Mouse (Mus musculus): ENCODE data around the gene Dgcr2. TPM values are rescaled to one million over a fixed set of nuclear protein-coding genes. Genes with fewer than 3 reads are reported as not detected.

Dgcr2 gene
- total RNA-seq, 1 experiment from 2014 or later = 57.6 TPM

DNA sequence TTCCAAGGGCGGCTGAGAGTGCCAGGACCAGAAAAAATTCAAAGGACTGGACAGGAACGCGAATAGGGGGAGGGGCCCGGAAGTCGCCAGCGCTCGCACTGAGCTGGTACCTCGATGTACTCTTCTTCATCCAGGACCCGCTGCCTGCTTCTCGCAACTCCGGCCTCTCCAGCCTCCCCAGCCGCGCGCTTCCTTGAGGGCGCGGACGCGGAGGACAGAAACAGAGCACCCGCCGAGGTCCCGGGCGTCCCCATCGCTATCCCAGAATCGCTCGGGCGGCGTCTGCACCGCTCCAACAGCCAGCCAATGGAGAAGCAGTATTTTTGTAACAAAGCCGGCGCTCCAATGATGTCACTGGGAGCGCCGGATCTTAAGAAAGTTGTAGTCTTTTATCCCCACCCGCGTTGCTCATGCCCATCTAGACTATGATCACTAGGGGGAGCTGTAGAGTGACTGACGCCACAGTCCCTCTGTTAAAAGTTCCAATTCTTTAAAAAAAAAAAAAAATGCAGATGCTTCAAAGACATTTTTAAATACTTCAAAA is 12.8 kb upstream of the Dgcr2 start, which contains the start of gene Ess2:
Ess2 (minus strand) TSS at position 297 of the 544 bp plus-strand sequence.
- DNase-seq = peak; percentile 92

- DNase-seq = no peak
Measured at GRCm38 (mm10) chr16:17896091-17896490, 2.3 kb downstream of the Dgcr2 start.

- no peak for DNase-seq
Measured at GRCm38 (mm10) chr16:17893923-17894322, 4.4 kb downstream of the Dgcr2 start, which contains the start of gene Tssk1. Gene Tssk1 (plus strand): TSS chr16:17894223.

GRCm38 (mm10) chr16:17892606-17893005 is 5.8 kb downstream of the Dgcr2 start:
- no peak for DNase-seq

DNA sequence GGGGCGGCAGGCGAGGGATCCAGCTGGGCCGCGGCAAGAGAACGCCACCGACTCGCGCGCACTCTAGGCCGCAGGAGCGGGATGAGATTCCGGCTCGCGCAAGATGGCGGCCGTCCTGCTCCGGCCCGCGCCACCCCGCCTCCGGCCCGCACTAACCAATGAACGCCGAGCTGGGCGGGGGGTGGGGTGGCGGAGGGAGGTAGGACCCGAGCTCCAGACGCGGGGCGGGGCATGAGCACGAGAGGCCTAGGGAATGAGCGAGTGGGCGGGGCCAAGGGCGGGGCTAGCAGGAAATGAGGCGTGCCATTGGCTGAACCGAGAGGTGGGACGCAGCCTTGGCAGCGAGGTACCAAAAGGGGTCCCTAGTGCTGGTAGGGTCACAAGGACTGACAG is 6.8 kb downstream of the Dgcr2 start, which contains the start of gene Gm20518:
Gm20518 (minus strand) TSS at position 105 of the 393 bp plus-strand sequence.
- DNase-seq = peak; percentile 99

- peak; percentile 92 for DNase-seq
Measured at GRCm38 (mm10) chr16:17890917-17891566, 7.3 kb downstream of the Dgcr2 start.

DNA sequence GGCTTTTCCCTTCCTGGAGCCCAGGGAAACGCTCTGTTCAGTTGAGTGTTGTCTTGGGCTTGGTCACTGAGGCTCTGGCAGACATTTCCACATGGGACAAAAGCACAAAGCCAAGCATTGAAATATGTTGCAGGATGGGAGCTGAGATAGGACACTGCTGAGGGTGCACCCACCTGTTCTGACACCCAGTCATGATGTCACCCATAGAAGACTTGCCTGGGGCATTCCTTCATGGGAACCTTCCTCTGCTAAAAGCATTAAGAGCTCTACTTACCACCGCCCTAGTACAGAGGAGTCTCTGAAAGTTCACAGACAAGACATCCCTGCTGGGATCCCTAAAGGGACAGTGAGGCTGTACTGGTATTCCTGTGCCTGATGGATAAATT is 8.0 kb downstream of the Dgcr2 start:
- DNase-seq = no peak

DNA sequence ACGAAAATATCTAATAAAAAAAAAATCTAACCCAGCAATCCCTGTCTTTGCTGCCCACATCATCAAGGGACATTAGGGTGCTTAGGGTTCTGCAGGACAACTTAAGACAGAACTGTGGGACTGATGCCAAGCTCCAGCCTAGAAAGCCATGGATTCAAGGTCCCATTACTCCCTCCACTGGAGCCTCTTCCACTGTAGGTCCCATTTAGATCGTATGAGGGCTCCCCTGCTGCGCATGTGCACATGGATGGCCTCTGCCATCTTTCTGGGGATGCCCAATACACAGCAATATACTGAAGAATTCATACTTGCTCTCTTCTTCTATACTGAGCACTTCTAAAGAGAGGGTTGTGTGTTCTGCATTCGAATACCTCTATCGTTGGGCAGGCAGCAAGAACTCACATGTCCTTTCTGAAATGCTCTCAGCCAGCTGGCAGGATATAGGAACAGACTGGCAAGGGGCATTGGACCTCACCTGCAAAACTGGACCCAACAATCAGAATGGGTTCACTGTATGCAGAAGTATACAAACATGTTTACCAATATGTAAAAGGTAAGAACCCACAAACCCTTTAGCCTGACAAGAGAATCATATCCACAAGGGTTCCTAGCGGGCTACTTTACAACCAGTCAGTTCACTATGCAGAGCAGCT is 8.5 kb downstream of the Dgcr2 start:
- DNase-seq = no peak

DNA sequence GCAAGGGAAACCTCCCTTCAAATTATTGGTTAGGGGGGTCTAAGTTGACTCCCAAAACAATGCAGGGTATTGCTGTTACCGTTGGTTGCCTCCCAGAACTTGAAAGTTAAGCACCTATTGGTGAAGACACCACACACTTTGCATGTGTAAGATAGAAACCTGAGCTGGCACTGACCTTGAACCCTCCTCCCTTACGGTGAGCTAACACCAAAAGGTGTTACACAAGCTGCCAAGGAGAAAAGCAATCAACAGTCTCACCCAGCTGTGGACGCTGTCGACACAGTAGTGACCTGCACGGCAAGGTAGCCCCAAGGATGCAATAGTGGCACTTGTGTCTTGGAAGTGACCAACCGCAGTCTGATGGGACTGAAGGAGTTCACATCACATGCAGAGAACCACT is 14.2 kb downstream of the Dgcr2 start:
- no peak for DNase-seq

DNA sequence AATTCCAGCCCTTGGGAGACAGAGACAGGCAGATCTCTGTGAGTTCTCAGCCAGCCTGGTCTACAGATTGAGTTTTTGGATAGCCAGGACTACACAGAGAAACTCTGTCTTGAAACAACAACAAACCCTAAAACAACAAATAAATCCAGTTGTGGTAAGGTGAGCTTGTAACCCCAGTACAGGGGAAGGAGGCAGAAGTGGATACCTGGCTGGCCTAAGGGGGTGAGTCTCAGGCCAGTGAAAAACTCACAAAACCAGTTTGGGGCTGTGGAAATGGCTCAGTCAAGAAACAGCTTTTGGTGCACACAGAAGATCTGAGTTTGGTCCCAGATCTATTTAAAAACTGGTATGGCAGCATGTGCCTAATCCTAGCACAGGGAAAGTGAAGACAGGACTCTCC is 16.2 kb downstream of the Dgcr2 start:
- DNase-seq = no peak

DNA sequence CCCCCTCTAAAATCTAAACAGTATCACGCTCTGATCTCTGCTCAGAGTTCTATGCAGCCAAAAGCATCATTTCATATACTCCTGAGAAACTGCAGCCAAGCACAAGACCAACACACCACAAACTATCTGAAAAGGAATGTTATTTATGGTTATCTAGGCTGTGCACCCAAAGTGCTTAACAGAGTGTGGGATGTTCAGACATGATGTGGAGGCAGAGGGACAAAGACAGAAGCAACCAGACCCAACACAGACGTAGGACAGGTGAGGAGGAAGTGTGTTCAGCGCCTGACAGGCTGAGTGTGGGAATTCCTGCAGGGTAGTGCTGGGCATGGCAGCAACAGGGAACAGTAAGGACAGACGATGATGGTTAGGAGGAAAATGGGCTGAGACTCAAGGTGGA is 18.8 kb downstream of the Dgcr2 start:
- no peak for DNase-seq

GRCm38 (mm10) chr16:17876096-17876495 is 22.3 kb downstream of the Dgcr2 start:
- no peak for DNase-seq

DNA sequence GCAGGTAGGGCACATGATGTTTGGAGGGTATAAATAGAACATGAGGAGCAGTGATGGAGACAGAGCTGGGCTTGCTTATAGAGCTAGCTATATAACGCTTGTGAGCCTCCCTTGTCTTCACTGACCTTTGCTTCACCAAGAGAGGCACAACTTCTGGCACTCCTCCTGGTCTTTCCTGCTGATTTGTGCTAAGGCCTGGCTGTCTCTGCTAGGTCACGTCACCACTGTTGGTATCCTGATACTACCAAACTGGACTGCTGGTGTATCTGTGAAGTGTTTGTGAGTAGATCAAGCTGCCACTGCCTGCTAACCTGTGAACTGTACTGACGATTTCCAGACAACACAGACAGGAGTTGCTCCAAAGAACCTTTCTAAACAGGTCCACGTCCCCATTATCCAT is 23.2 kb downstream of the Dgcr2 start:
- no peak for DNase-seq

DNA sequence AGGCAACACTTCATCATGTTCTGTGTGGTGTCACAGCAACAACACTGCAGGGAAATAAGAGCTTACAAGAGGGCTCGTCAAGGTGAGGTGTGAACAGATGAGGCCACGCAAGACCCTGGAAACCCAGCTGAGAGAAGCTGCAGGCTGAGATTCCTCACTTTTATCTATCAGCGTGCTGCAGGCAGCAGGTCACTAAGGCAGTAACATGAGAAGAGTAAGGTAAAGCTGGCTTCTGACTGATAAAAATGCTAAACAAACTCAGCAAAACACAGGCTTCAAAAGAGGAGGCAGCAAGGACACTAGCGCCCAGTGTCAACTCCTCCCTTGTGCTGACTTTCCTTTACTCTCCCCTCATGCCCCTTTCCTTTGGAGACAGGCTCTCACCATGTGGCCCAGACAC is 25.4 kb downstream of the Dgcr2 start:
- no peak for DNase-seq

DNA sequence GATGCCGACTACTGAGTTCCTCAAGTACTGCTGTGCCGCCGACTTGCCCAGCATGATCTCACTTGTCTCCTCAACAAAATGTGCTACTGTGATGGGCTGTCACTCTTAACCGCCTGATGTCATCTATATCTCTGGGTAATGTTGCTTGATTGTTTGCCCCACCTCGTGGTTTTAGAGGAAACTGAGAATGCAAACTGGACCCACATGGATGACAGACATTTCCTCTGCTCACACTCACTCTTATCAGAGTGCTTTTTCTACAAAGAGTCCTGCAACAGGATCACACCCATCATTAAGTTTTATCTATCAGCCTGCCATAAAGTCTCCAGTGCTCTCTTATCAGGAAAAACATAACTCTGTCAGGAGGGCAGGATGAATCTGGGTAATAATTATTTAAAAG is 27.1 kb downstream of the Dgcr2 start:
- no peak for DNase-seq

DNA sequence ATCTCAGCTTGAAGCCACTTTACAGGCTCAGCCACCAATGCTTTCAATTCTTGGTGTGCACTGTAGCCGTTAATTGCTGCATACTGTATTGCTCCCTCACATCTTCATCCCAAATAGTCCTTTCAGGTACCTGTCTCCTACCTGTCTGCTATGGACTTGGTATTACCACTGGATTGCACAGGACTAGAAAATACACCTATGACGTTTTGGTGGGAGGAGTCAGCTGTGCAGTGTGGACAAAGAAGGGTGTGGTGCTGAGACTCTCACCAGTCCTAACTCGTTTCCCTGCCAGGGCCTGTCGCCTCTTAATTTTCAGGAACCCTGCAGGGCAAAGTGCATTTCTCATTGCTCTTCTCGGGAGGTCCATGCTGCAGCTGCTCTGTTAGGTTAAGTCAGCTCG is 32.6 kb downstream of the Dgcr2 start:
- DNase-seq = no peak

GRCm38 (mm10) chr16:17865293-17865692 is 33.1 kb downstream of the Dgcr2 start:
- DNase-seq = no peak

GRCm38 (mm10) chr16:17858592-17858991 is 39.8 kb downstream of the Dgcr2 start:
- DNase-seq = no peak

DNA sequence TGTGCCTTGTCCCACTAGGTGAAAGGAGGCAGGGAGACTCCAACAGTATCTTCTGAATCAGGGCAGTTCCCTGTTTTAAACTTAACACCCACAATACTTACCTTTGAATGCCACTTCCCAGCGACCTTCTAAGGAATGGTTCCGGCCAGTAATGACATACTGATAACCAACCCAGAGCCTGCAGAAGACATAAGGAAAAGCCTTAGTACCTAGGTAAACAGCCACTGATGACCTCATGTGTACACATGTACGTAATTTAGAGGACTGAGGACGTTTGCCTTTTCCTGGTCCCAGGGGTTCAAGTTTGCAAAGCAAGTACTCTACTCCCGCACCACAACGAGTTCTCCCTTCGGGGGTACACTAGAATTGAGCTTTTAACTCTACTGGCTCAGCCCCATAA is 41.2 kb downstream of the Dgcr2 start:
- DNase-seq = no peak

DNA sequence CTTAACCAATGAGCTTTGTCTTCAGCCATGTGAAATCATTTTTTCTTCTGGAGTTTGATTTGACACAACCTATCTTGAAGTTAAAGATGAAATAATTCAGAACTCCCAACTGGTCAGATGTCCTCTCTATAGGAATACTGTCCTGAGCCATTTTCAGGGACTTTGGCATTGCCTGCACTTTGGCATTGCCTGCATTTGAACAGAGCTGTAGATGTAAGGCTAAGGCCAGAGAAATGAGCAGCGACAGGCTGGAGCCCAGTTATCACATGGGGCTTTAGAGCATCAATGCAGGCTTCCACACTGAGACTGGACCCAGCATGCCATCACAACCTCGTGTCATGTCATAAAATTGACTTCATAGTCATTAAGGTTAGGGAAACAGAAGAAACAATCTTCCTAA is 45.1 kb downstream of the Dgcr2 start:
- DNase-seq = no peak

DNA sequence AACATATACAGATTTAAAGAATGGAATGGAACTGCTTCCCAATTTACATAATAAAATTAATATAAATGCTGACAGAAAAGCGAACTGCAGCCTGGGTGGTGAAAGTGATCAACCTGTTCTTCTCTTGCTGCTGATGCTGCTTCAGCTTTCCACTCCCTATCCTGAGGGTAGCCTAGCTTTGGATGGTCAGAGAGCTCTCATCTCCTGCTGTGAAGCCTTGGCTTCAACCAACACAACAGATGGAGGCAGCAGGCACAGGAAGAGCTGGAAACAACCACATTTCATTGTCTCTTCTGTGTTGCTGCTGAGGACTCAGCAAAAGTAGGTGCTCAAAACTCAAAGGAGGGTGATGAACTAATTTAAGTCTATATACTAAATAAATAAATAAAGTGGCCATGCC is 46.5 kb downstream of the Dgcr2 start:
- no peak for DNase-seq

DNA sequence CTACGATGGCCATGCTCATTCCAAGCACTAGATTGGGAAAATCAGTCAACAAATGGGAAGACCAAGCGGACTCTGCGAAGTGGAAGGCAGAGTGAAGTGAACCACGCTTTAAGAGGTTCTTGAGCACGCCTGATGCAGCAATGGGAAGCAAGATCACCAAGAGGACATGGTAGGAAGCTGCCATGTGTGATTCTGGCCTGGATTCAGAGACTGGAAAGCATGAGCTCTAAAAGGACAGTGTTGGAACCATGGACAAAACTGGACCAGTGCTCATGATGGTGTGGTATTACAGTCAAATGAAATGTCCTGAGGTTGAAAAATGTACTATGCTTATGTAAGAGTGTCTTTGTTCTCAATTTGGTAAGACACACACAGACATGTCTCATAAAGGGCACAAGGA is 47.0 kb downstream of the Dgcr2 start:
- no peak for DNase-seq

- no peak for DNase-seq
Measured at GRCm38 (mm10) chr16:17849486-17849885, 48.9 kb downstream of the Dgcr2 start.

DNA sequence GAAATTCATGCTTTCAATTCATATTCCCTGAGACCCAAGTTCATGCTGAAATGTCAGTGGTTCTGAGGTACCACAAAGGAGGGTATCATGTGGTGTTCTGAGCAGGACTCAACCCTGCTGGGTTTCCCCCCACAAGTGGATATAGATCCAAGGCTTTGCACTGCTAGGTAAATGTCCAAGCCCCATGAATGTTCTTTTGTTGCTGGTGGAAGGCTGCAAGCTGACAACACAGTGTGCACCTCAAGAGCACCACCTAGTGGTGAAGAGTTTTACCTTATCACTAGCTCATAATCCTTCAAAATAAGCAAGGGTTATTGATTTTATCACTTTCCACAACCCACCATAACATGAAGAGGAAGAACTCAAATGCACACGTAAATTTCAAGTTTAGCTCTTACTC is 49.4 kb downstream of the Dgcr2 start:
- DNase-seq = peak; percentile 57

All from adrenal gland, postnatal 14 days (tissue).